Mouse (Mus musculus) MEL (cell line): Measurements from ENCODE around the gene Slc25a48. TPM values are rescaled to one million over a fixed set of nuclear protein-coding genes. Genes with fewer than 3 reads are reported as not detected.

Experiments used
- DNase-seq: peaks from one replicate; pipeline ENCODE4 v3.0.0; 2011; ENCODE audit warnings: low read depth, low spot score
- H3K27ac ChIP-seq: 2 replicates; pipeline ENCODE4 v1.5.1; 2012; ENCODE audit warnings: low read depth, mild to moderate bottlenecking, control low read depth, low read length, moderate library complexity; ENCODE audit not compliant: control insufficient read depth
- H3K27me3 ChIP-seq, 2 experiments: fragments of 150-350 bp in 1 of 2; sonication (generic) in 1 of 2; 2 replicates each; pipeline ENCODE4 v1.6.1; 2012; ENCODE audit warnings: low read length in 2 of 2, mild to moderate bottlenecking in 2 of 2, improper control_type of control experiment in 1 of 2, moderate library complexity in 1 of 2; ENCODE audit not compliant: insufficient read depth in 2 of 2, control insufficient read depth in 1 of 2
- H3K36me3 ChIP-seq, 2 experiments: 2 replicates each; pipeline ENCODE4 v1.6.1; 2012 to 2014; ENCODE audit warnings: low read length in 2 of 2, improper control_type of control experiment in 1 of 2, inconsistent platforms in 1 of 2, mild to moderate bottlenecking in 1 of 2; ENCODE audit not compliant: insufficient read depth in 2 of 2, control insufficient read depth in 1 of 2
- H3K4me1 ChIP-seq, 2 experiments: fragments of 150-350 bp in 1 of 2; sonication (generic) in 1 of 2; 2 replicates each; pipeline ENCODE4 v1.6.1; 2012; ENCODE audit warnings: low read length in 2 of 2, improper control_type of control experiment in 1 of 2, mild to moderate bottlenecking in 1 of 2; ENCODE audit not compliant: insufficient read depth in 2 of 2, control insufficient read depth in 1 of 2
- H3K4me3 ChIP-seq, 2 experiments: fragments of 150-350 bp in 1 of 2; sonication (generic) in 1 of 2; 2 replicates each; pipeline ENCODE4 v1.5.1; 2012; ENCODE audit warnings: low read depth in 2 of 2, low read length in 2 of 2, mild to moderate bottlenecking in 2 of 2, moderate library complexity in 2 of 2, control low read depth in 1 of 2, improper control_type of control experiment in 1 of 2; ENCODE audit not compliant: control insufficient read depth in 1 of 2, insufficient read depth in 1 of 2
- H3K79me2 ChIP-seq: 2 replicates; pipeline ENCODE4 v1.6.1; 2012; ENCODE audit warnings: mild to moderate bottlenecking, low read length, moderate library complexity; ENCODE audit not compliant: control insufficient read depth, poor library complexity, insufficient read depth
- H3K9ac ChIP-seq: 2 replicates; pipeline ENCODE4 v1.6.1; 2012; ENCODE audit warnings: low read depth, mild to moderate bottlenecking, control low read depth, low read length, moderate library complexity; ENCODE audit not compliant: control insufficient read depth, poor library complexity, severe bottlenecking
- H3K9me3 ChIP-seq: fragments of 150-350 bp; sonication (generic); replicated peaks from 2 replicates; pipeline ENCODE4 v1.6.1; 2012; ENCODE audit warnings: mild to moderate bottlenecking, low read length, improper control_type of control experiment, moderate library complexity; ENCODE audit not compliant: insufficient read depth
- BHLHE40 ChIP-seq: IDR thresholded peaks from 2 replicates; pipeline ENCODE4 v1.6.1; 2012; ENCODE audit warnings: low read depth, mild to moderate bottlenecking, inconsistent platforms, low read length, improper control_type of control experiment, borderline replicate concordance
- CHD1 ChIP-seq: IDR thresholded peaks from 2 replicates; pipeline ENCODE4 v1.6.1; 2012; ENCODE audit warnings: low read depth, mild to moderate bottlenecking, inconsistent platforms, low read length, improper control_type of control experiment
- CHD2 ChIP-seq: IDR thresholded peaks from 2 replicates; pipeline ENCODE4 v1.6.1; 2011; ENCODE audit warnings: low read length, improper control_type of control experiment
- E2F4 ChIP-seq: IDR thresholded peaks from 2 replicates; pipeline ENCODE4 v1.6.1; 2011; ENCODE audit warnings: low read depth, low read length, improper control_type of control experiment, borderline replicate concordance
- ETS1 ChIP-seq: IDR thresholded peaks from 2 replicates; pipeline ENCODE4 v1.6.1; 2012; ENCODE audit warnings: low read depth, mild to moderate bottlenecking, inconsistent platforms, low read length, improper control_type of control experiment, moderate library complexity
- GABPA ChIP-seq: IDR thresholded peaks from 2 replicates; pipeline ENCODE4 v1.6.1; 2012; ENCODE audit warnings: low read depth, mild to moderate bottlenecking, inconsistent platforms, low read length, improper control_type of control experiment, moderate library complexity
- JUND ChIP-seq: IDR thresholded peaks from 2 replicates; pipeline ENCODE4 v1.6.1; 2011; ENCODE audit warnings: low read depth, mild to moderate bottlenecking, improper control_type of control experiment, low read length
- MAFK ChIP-seq: IDR thresholded peaks from 2 replicates; pipeline ENCODE4 v1.6.1; 2011; ENCODE audit warnings: low read depth, mild to moderate bottlenecking, low read length, improper control_type of control experiment, borderline replicate concordance
- MAX ChIP-seq: IDR thresholded peaks from 2 replicates; pipeline ENCODE4 v1.6.1; 2011; ENCODE audit warnings: low read length, improper control_type of control experiment
- MAZ ChIP-seq: IDR thresholded peaks from 2 replicates; pipeline ENCODE4 v1.6.1; 2012; ENCODE audit warnings: low read depth, mild to moderate bottlenecking, inconsistent platforms, low read length, improper control_type of control experiment
- MEF2A ChIP-seq: IDR thresholded peaks from 2 replicates; pipeline ENCODE4 v1.6.1; 2014; ENCODE audit warnings: low read depth, mild to moderate bottlenecking, inconsistent platforms, low read length, improper control_type of control experiment; ENCODE audit not compliant: poor library complexity, insufficient replicate concordance, severe bottlenecking; ENCODE audit errors: extremely low read depth
- MXI1 ChIP-seq: IDR thresholded peaks from 2 replicates; pipeline ENCODE4 v1.6.1; 2011; ENCODE audit warnings: mild to moderate bottlenecking, low read depth, low read length, improper control_type of control experiment
- MYC ChIP-seq: IDR thresholded peaks from 2 replicates; pipeline ENCODE4 v1.6.1; 2011; ENCODE audit warnings: low read depth, mild to moderate bottlenecking, low read length, improper control_type of control experiment, moderate library complexity
- NELFE ChIP-seq: IDR thresholded peaks from 2 replicates; pipeline ENCODE4 v1.6.1; 2011; ENCODE audit warnings: low read depth, low read length, improper control_type of control experiment
- POLR2A ChIP-seq, 2 experiments: IDR thresholded peaks; 2 replicates each; pipeline ENCODE4 v1.6.1; 2011 to 2012; ENCODE audit warnings: low read length in 2 of 2, mild to moderate bottlenecking in 2 of 2, control low read depth in 1 of 2, improper control_type of control experiment in 1 of 2, low read depth in 1 of 2, moderate library complexity in 1 of 2; ENCODE audit not compliant: control insufficient read depth in 1 of 2, insufficient read depth in 1 of 2, poor library complexity in 1 of 2
- POLR2AphosphoS2 ChIP-seq: IDR thresholded peaks from 2 replicates; pipeline ENCODE4 v1.6.1; 2011; ENCODE audit warnings: low read length, improper control_type of control experiment
- POLR2AphosphoS5 ChIP-seq: IDR thresholded peaks from 2 replicates; pipeline ENCODE4 v1.6.1; 2012; ENCODE audit warnings: low read depth, borderline replicate concordance, mild to moderate bottlenecking, inconsistent platforms, low read length, moderate library complexity, mixed read lengths
- RAD21 ChIP-seq: IDR thresholded peaks from 2 replicates; pipeline ENCODE4 v1.6.1; 2011; ENCODE audit warnings: mild to moderate bottlenecking, low read depth, low read length, improper control_type of control experiment
- SMC3 ChIP-seq: IDR thresholded peaks from 2 replicates; pipeline ENCODE4 v1.6.1; 2011; ENCODE audit warnings: low read depth, low read length, improper control_type of control experiment
- TBP ChIP-seq: IDR thresholded peaks from 2 replicates; pipeline ENCODE4 v1.8.0; 2011; ENCODE audit warnings: low read depth, low read length, improper control_type of control experiment
- TCF12 ChIP-seq: IDR thresholded peaks from 2 replicates; pipeline ENCODE4 v1.6.1; 2014; ENCODE audit warnings: low read depth, mild to moderate bottlenecking, inconsistent platforms, low read length, improper control_type of control experiment, moderate library complexity
- UBTF ChIP-seq: IDR thresholded peaks from 2 replicates; pipeline ENCODE4 v1.6.1; 2012; ENCODE audit warnings: low read depth, mild to moderate bottlenecking, inconsistent platforms, low read length, improper control_type of control experiment, moderate library complexity, borderline replicate concordance; ENCODE audit not compliant: insufficient read depth
- USF1 ChIP-seq: IDR thresholded peaks from 2 replicates; pipeline ENCODE4 v1.6.1; 2014; ENCODE audit warnings: low read depth, mild to moderate bottlenecking, inconsistent platforms, low read length, improper control_type of control experiment, moderate library complexity
- ZNF384 ChIP-seq: IDR thresholded peaks from 2 replicates; pipeline ENCODE4 v1.6.1; 2012; ENCODE audit warnings: low read depth, mild to moderate bottlenecking, inconsistent platforms, low read length, improper control_type of control experiment
- polyA plus RNA-seq, 2 experiments: library from polyadenylated mRNA; stranded (reverse) in 1 of 2; unstranded in 1 of 2; fragments of >175 nt in 1 of 2; fragments of >200 nt in 1 of 2; gene quantifications; 2 replicates each; pipeline versions ENCODE4 v1.2.1 to v1.2.4; 2012; ENCODE audit warnings: low replicate concordance in 2 of 2, low read depth in 1 of 2; ENCODE audit not compliant: insufficient read length in 2 of 2, insufficient read depth in 1 of 2, missing spikeins in 1 of 2
- total RNA-seq: library from RNA; depleted of rRNA; stranded (reverse); fragments of 300-350 nt; gene quantifications from 2 replicates; pipeline ENCODE4 v1.2.3, GENCODE M21; 2012

Gene Slc25a48
- total and polyA plus RNA-seq, 3 experiments, result not detected

DNA sequence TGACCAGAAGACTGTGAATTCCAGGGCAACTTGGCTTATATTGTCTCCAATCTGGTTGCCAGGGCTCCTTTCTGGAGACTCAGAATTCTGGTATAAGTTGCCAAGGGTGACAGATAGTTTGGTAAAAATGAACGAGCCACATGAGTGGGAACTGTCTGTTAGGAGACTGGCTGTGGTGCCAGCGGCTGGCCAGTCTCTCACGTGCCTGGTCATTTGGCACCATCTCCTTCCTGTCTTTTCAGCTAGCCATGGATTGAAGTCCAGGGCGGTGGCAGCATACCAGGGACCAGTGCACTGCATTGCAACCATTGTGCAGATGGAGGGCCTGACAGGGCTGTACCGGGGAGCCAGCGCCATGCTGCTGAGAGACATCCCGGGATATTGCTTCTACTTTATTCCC lies 25.1 kb downstream of the Slc25a48 start:
- Histone ChIP-seq H3K9ac (no peak overlapping the region), H3K79me2 (no peaks in the 10 kb centered on the region), H3K4me1 (no peaks in the 10 kb centered on the region)
- TF ChIP-seq GABPA (no peak), JUND (no peak), POLR2AphosphoS5 (no peak), RAD21 (no peak), ETS1 (no peak), ZNF384 (no peak), TBP (no peak), UBTF (no peak), MAZ (no peak), E2F4 (no peak), BHLHE40 (no peak), MAX (no peak), POLR2A (IDR thresholded peaks at IDR 0.05; ENCODE audit: control insufficient read depth in 1 of 2, insufficient read depth in 1 of 2, low read depth in 1 of 2, low read length in 2 of 2, poor library complexity in 1 of 2) (no peak), CHD2 (no peak), MAFK (no peak), SMC3 (no peak), MYC (no peak)
- TF ChIP-seq, all 39 proteins: peak for 0
- H3K27ac ChIP-seq, result no peak overlapping the region
- no peak overlapping the region for H3K4me3 ChIP-seq
- no peaks in the 10 kb centered on the region for H3K9me3 ChIP-seq
- no peaks in the 10 kb centered on the region for H3K27me3 ChIP-seq
- DNase-seq, result no peak
- no peaks in the 10 kb centered on the region for H3K36me3 ChIP-seq

GRCm38 (mm10) chr13:56463750-56464149 lies 25.6 kb downstream of the Slc25a48 start:
- H3K9me3 ChIP-seq, result no peaks in the 10 kb centered on the region
- H3K36me3 ChIP-seq, result no peaks in the 10 kb centered on the region
- no peak overlapping the region for H3K9ac ChIP-seq
- H3K27ac ChIP-seq, result no peak overlapping the region
- H3K79me2 ChIP-seq, result no peaks in the 10 kb centered on the region
- no peak for DNase-seq
- H3K27me3 ChIP-seq, result no peaks in the 10 kb centered on the region
- H3K4me3 ChIP-seq, result no peak overlapping the region
- TF ChIP-seq MEF2A (no peak), TCF12 (no peak), NELFE (no peak), POLR2AphosphoS2 (no peak), USF1 (no peak), SMC3 (no peak), CHD2 (no peak), POLR2AphosphoS5 (no peak), MYC (no peak), MAFK (no peak), GABPA (no peak), E2F4 (no peak), MXI1 (no peak), ETS1 (no peak), CHD1 (no peak)
- H3K4me1 ChIP-seq, result no peaks in the 10 kb centered on the region
